Mouse (Mus musculus): ENCODE data around the gene Sufu. TPM values are rescaled to one million over a fixed set of nuclear protein-coding genes. Genes with fewer than 3 reads are reported as not detected.
A peak's percentile ranks its signal among the peaks of the same experiment; 100 is the strongest.

Sufu gene
- total and polyA plus RNA-seq, 3 experiments, result 11.4 to 42.5 TPM; not detected in 1

DNA sequence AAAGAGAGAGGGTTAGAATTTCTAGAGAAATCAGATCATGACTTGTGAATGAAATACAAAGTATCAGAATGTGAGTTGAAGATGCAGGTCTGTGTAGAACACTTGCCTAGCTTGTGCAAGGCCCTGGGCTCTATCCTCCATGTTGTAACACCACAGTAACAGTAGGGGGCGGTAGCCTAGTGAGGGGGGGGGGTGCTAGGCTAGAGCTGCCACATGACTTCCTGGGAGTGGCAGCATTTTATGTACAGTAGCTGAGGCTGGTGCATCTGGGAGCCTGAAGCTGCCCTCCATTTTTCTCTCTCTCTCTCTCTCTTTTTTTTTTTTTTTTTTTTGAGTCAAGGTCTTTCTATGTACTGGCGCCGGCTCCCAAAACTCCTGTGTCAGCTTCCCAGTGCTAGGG lies 114.1 kb downstream of the Sufu start (continued):
- TF ChIP-seq POLR2AphosphoS2 (IDR thresholded peaks at IDR 0.05; ENCODE audit: low read length), result no peak
- TF ChIP-seq ZNF384 (IDR thresholded peaks at IDR 0.05; ENCODE audit: low read depth, low read length), result peak; percentile 70; the same call in 1 of the 2 replicates

GRCm38 (mm10) chr19:46511263-46511662 lies 114.6 kb downstream of the Sufu start:
- peaks cover 52% of the 10 kb centered on the region for H3K79me2 ChIP-seq (ENCODE audit: control insufficient read depth, insufficient read depth, low read length, poor library complexity)
- peaks cover 16 to 25% of the 10 kb centered on the region in 2 experiments for H3K36me3 ChIP-seq (ENCODE audit: control insufficient read depth in 1 of 2, insufficient read depth in 2 of 2, low read length in 2 of 2)
- no peaks in the 10 kb centered on the region for H3K27me3 ChIP-seq (ENCODE audit: control insufficient read depth in 1 of 2, insufficient read depth in 2 of 2, low read length in 2 of 2)
- peak overlapping the region; percentile 3; the same call in 1 of the 2 replicates for H3K9ac ChIP-seq (ENCODE audit: control insufficient read depth, low read depth, low read length, poor library complexity, severe bottlenecking)
- H3K9me3 ChIP-seq (replicated peaks; ENCODE audit: insufficient read depth, low read length), result no peaks in the 10 kb centered on the region
- peaks cover 17 to 34% of the 10 kb centered on the region in 2 experiments for H3K4me1 ChIP-seq (ENCODE audit: control insufficient read depth in 1 of 2, insufficient read depth in 2 of 2, low read length in 2 of 2)
- H3K4me3 ChIP-seq (ENCODE audit: control insufficient read depth in 1 of 2, insufficient read depth in 1 of 2, low read depth in 2 of 2, low read length in 2 of 2), result no peak overlapping the region
- H3K27ac ChIP-seq (ENCODE audit: control insufficient read depth, low read depth, low read length), result 0 out of 2 replicates have a peak overlapping the region, but pooled peaks have one; percentile 7
- DNase-seq (ENCODE audit: low read depth, low spot score), result no peak
- TF ChIP-seq ELF1 (IDR thresholded peaks at IDR 0.05; ENCODE audit: low read depth, low read length) (no peak), MEF2A (IDR thresholded peaks at IDR 0.05; ENCODE audit: extremely low read depth, insufficient replicate concordance, low read depth, low read length, poor library complexity, severe bottlenecking) (no peak), POLR2AphosphoS2 (IDR thresholded peaks at IDR 0.05; ENCODE audit: low read length) (no peak), MYC (IDR thresholded peaks at IDR 0.05; ENCODE audit: low read depth, low read length) (no peak), POLR2AphosphoS5 (IDR thresholded peaks at IDR 0.05; ENCODE audit: borderline replicate concordance, low read depth, low read length) (no peak), SMC3 (IDR thresholded peaks at IDR 0.05; ENCODE audit: low read depth, low read length) (no peak), USF1 (IDR thresholded peaks at IDR 0.05; ENCODE audit: low read depth, low read length) (no peak), KAT2A (conservative IDR thresholded peaks at IDR 0.05; ENCODE audit: low read depth, low read length) (no peak), JUND (IDR thresholded peaks at IDR 0.05; ENCODE audit: low read depth, low read length) (no peak), E2F4 (IDR thresholded peaks at IDR 0.05; ENCODE audit: borderline replicate concordance, low read depth, low read length) (no peak), GATA1 (IDR thresholded peaks at IDR 0.05; ENCODE audit: low read depth, low read length) (no peak), TCF12 (IDR thresholded peaks at IDR 0.05; ENCODE audit: low read depth, low read length) (no peak), USF2 (IDR thresholded peaks at IDR 0.05; ENCODE audit: borderline replicate concordance in 1 of 2, insufficient read depth in 1 of 2, low read depth in 1 of 2, low read length in 2 of 2) (no peak), ETS1 (IDR thresholded peaks at IDR 0.05; ENCODE audit: low read depth, low read length) (no peak)

- Histone ChIP-seq H3K9ac (ENCODE audit: control insufficient read depth, low read depth, low read length, poor library complexity, severe bottlenecking) (no peak overlapping the region), H3K4me3 (ENCODE audit: control insufficient read depth in 1 of 2, insufficient read depth in 1 of 2, low read depth in 2 of 2, low read length in 2 of 2) (no peak overlapping the region), H3K79me2 (ENCODE audit: control insufficient read depth, insufficient read depth, low read length, poor library complexity) (peaks cover 21% of the 10 kb centered on the region), H3K36me3 (ENCODE audit: control insufficient read depth in 1 of 2, insufficient read depth in 2 of 2, low read length in 2 of 2) (peaks cover 11 to 16% of the 10 kb centered on the region in 2 experiments), H3K27ac (ENCODE audit: control insufficient read depth, low read depth, low read length) (no peak overlapping the region), H3K27me3 (ENCODE audit: control insufficient read depth in 1 of 2, insufficient read depth in 2 of 2, low read length in 2 of 2) (no peaks in the 10 kb centered on the region), H3K4me1 (ENCODE audit: control insufficient read depth in 1 of 2, insufficient read depth in 2 of 2, low read length in 2 of 2) (peaks cover 10 to 13% of the 10 kb centered on the region in 2 experiments), H3K9me3 (replicated peaks; ENCODE audit: insufficient read depth, low read length) (no peaks in the 10 kb centered on the region)
- TF ChIP-seq ZKSCAN1 (IDR thresholded peaks at IDR 0.05; ENCODE audit: low read depth, low read length) (no peak), HCFC1 (IDR thresholded peaks at IDR 0.05; ENCODE audit: low read depth, low read length) (no peak), MEF2A (IDR thresholded peaks at IDR 0.05; ENCODE audit: extremely low read depth, insufficient replicate concordance, low read depth, low read length, poor library complexity, severe bottlenecking) (no peak), USF2 (IDR thresholded peaks at IDR 0.05; ENCODE audit: borderline replicate concordance in 1 of 2, insufficient read depth in 1 of 2, low read depth in 1 of 2, low read length in 2 of 2) (no peak), POLR2AphosphoS5 (IDR thresholded peaks at IDR 0.05; ENCODE audit: borderline replicate concordance, low read depth, low read length) (no peak), MAFK (IDR thresholded peaks at IDR 0.05; ENCODE audit: borderline replicate concordance, low read depth, low read length) (no peak)
- DNase-seq (ENCODE audit: low read depth, low spot score), result no peak
Observed at GRCm38 (mm10) chr19:46514387-46514786, 117.7 kb downstream of the Sufu start.
